Mouse (Mus musculus) embryonic facial prominence, embryonic 12.5 days (tissue): ENCODE measurements at regions not wholly inside any gene's neighbourhood (a gene's known extent, or its start where the extent isn't known, plus 50 kb on each side); places are given as distances from the start of the nearest gene placed in this dataset.
A peak's percentile ranks its signal among the peaks of the same experiment; 100 is the strongest.

Experiments used
- ATAC-seq: fragments of 200-750 bp; cut with Nextera tagmentation; 2 replicates; pipeline ENCODE4 v1.8.0; 2017; ENCODE audit not compliant: insufficient number of reproducible peaks, insufficient read depth, low FRiP score, low TSS enrichment
- H3K27ac ChIP-seq: fragments of 300-500 bp; sonication (generic); 2 replicates; pipeline ENCODE4 v1.5.1; 2016; ENCODE audit warnings: mild to moderate bottlenecking
- H3K27me3 ChIP-seq: fragments of 300-500 bp; sonication (generic); 2 replicates; pipeline ENCODE4 v1.6.1; 2016; ENCODE audit warnings: mild to moderate bottlenecking, moderate library complexity
- H3K36me3 ChIP-seq: fragments of 300-500 bp; sonication (generic); 2 replicates; pipeline ENCODE4 v1.6.1; 2016; ENCODE audit warnings: mild to moderate bottlenecking
- H3K4me1 ChIP-seq: fragments of 300-500 bp; sonication (generic); 2 replicates; pipeline ENCODE4 v1.6.1; 2016
- H3K4me2 ChIP-seq: fragments of 300-500 bp; sonication (generic); replicated peaks from 2 replicates; pipeline ENCODE4 v1.6.1; 2016; ENCODE audit warnings: mild to moderate bottlenecking, moderate library complexity
- H3K4me3 ChIP-seq: fragments of 300-500 bp; sonication (generic); 2 replicates; pipeline ENCODE4 v1.5.1; 2016; ENCODE audit warnings: mild to moderate bottlenecking
- H3K9ac ChIP-seq: fragments of 300-500 bp; sonication (generic); 2 replicates; pipeline ENCODE4 v1.6.1; 2016; ENCODE audit warnings: mild to moderate bottlenecking, moderate library complexity
- H3K9me3 ChIP-seq: fragments of 300-500 bp; sonication (generic); 2 replicates; pipeline ENCODE4 v1.6.1; 2016; ENCODE audit warnings: mild to moderate bottlenecking, moderate library complexity
- WGBS: fragments of 180-500 bp; shearing (Covaris S2); methylation state at CpG from one replicate; pipeline ENCODE4 v1.1.7; 2016; 5-methylcytosine and 5-hydroxymethylcytosine counted together

DNA sequence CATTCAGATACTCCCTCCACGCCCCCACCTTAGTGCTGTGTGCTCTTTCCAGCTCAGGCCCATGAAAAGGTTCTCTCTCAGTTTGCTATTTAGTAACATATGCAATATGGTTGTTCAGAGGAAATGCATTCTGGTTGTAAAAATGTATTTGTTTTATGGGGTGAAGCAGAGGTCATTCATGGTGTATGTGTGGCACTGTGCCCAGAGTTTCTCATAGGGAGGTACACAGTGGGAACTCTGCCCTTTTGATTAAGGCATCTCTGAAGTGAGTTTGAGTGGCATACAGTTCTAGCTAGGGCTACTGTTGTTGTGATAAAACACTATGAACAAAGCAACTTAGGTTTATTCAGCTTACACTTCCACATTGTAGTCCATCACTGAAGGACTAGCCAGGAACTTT, 121.7 kb upstream of the A230072I06Rik start:
- no peak overlapping the region for H3K9ac ChIP-seq
- WGBS, result 73% methylated on average over 1 of the region's 1 CpGs
- no peaks in the 10 kb centered on the region for H3K4me1 ChIP-seq
- H3K4me2 ChIP-seq, result no peak overlapping the region
- H3K4me3 ChIP-seq, result no peak overlapping the region
- H3K36me3 ChIP-seq, result no peaks in the 10 kb centered on the region
- no peak overlapping the region for H3K27ac ChIP-seq
- no peak for ATAC-seq
- H3K27me3 ChIP-seq, result 0 out of 2 replicates have a peak, but pooled peaks cover 9% of the 10 kb centered on the region
- no peaks in the 10 kb centered on the region for H3K9me3 ChIP-seq

GRCm38 (mm10) chr8:12158188-12158587, 120.4 kb upstream of the A230072I06Rik start:
- H3K27me3 ChIP-seq, result 0 out of 2 replicates have a peak, but pooled peaks cover 9% of the 10 kb centered on the region
- WGBS, result 82% methylated on average over 9 of the region's 9 CpGs
- no peak for ATAC-seq

GRCm38 (mm10) chr8:12162921-12163705, 115.5 kb upstream of the A230072I06Rik start:
- ATAC-seq, result no peak
- 11% methylated on average over 22 of the region's 22 CpGs for WGBS
- peak overlapping the region; percentile 16; the same call in 1 of the 2 replicates for H3K4me3 ChIP-seq

More at GRCm38 (mm10) chr8:12158188-12158587, 120.4 kb upstream of the A230072I06Rik start:
- Histone ChIP-seq H3K4me2 (no peak overlapping the region), H3K27ac (no peak overlapping the region), H3K9me3 (no peaks in the 10 kb centered on the region), H3K4me3 (no peak overlapping the region), H3K36me3 (no peaks in the 10 kb centered on the region), H3K4me1 (peaks cover 6% of the 10 kb centered on the region; the same call in 1 of the 2 replicates), H3K9ac (no peak overlapping the region)

DNA sequence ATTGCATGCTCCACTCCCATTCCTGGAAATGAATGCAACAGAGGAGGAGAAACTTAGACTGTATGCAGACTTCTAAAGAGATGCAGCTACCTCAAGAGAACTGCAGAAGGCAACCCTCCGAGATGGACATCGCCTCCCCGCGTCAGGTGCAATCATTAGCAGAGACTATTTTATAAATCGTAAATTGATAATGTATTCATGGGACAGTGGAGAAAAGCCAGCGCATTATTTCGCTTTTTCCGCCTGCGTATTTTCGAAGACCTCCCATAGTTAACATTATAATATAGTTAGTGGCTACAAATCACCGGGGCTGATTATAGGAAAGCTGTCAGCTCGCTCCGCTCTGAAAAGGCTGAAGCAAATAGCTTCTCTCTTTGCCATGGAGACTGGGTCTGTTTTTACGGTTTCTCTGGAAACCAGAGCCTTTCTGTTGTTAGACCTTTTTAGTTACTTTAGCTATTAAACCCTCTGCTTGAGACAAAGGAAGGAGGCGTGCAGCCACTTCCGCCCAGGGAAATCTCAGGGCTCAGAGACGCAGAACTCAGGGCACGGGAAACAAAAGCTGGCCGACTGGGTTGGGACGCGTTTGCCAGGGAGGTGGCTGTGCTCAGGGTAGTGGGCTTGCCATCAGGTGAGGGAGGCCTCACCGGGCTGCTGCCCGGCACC, 113.0 kb upstream of the A230072I06Rik start:
- WGBS, result 57% methylated on average over 23 of the region's 23 CpGs
- Histone ChIP-seq H3K4me1 (peaks cover 9% of the 10 kb centered on the region; the same call in 1 of the 2 replicates), H3K36me3 (no peaks in the 10 kb centered on the region), H3K27ac (no peak overlapping the region), H3K9me3 (no peaks in the 10 kb centered on the region), H3K9ac (no peak overlapping the region), H3K4me2 (no peak overlapping the region), H3K4me3 (no peak overlapping the region), H3K27me3 (0 out of 2 replicates have a peak, but pooled peaks cover 9% of the 10 kb centered on the region)
- no peak for ATAC-seq

More at GRCm38 (mm10) chr8:12162921-12163705, 115.5 kb upstream of the A230072I06Rik start:
- Histone ChIP-seq H3K4me2 (peak overlapping the region; percentile 43), H3K36me3 (no peaks in the 10 kb centered on the region), H3K9ac (0 out of 2 replicates have a peak overlapping the region, but pooled peaks have one; percentile 19), H3K4me1 (peaks cover 9% of the 10 kb centered on the region; the same call in 1 of the 2 replicates), H3K27me3 (0 out of 2 replicates have a peak, but pooled peaks cover 9% of the 10 kb centered on the region), H3K9me3 (no peaks in the 10 kb centered on the region), H3K27ac (no peak overlapping the region)

- H3K27me3 ChIP-seq, result no peaks in the 10 kb centered on the region
- 80% methylated on average over 12 of the region's 12 CpGs for WGBS
- no peak overlapping the region for H3K27ac ChIP-seq
- no peaks in the 10 kb centered on the region for H3K9me3 ChIP-seq
- no peak overlapping the region for H3K4me2 ChIP-seq
- H3K4me3 ChIP-seq, result no peak overlapping the region
- no peaks in the 10 kb centered on the region for H3K4me1 ChIP-seq
- ATAC-seq, result no peak
- no peaks in the 10 kb centered on the region for H3K36me3 ChIP-seq
- H3K9ac ChIP-seq, result no peak overlapping the region
These were observed 106.8 kb upstream of the A230072I06Rik start for GRCm38 (mm10) chr8:12171788-12172187.

- 82% methylated on average over 13 of the region's 13 CpGs for WGBS
- H3K4me3 ChIP-seq, result no peak overlapping the region
- no peaks in the 10 kb centered on the region for H3K9me3 ChIP-seq
- H3K27ac ChIP-seq, result no peak overlapping the region
- no peak overlapping the region for H3K4me2 ChIP-seq
- no peaks in the 10 kb centered on the region for H3K4me1 ChIP-seq
- no peaks in the 10 kb centered on the region for H3K27me3 ChIP-seq
- no peak overlapping the region for H3K9ac ChIP-seq
- no peak for ATAC-seq
- H3K36me3 ChIP-seq, result no peaks in the 10 kb centered on the region
These were observed 103.1 kb upstream of the A230072I06Rik start for GRCm38 (mm10) chr8:12175496-12175895.

GRCm38 (mm10) chr8:12184666-12185065, 94.0 kb upstream of the A230072I06Rik start:
- Histone ChIP-seq H3K4me2 (no peak overlapping the region), H3K9ac (no peak overlapping the region), H3K4me1 (no peaks in the 10 kb centered on the region), H3K9me3 (no peaks in the 10 kb centered on the region), H3K36me3 (no peaks in the 10 kb centered on the region), H3K27ac (no peak overlapping the region), H3K4me3 (no peak overlapping the region), H3K27me3 (0 out of 2 replicates have a peak, but pooled peaks cover 4% of the 10 kb centered on the region)
- no peak for ATAC-seq
- 84% methylated on average over 4 of the region's 4 CpGs for WGBS

DNA sequence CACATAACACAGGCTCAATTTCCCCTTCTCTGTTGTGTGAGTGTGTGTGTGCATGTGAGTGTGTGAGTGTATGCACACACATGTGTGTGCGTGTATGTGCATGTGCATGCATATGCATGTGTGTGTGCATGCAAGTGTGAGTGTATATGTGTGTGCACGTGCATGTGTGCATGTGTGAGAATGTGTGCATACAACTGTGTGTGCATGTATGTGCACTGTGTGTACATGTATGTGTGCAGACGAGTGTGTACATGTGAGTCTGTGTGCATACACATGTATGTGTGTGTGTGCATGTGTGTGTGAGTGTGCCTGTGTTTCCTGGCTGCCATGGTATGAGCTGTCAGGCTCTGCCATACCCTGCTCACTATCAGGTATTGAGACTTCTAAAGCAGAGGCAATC, 91.3 kb upstream of the A230072I06Rik start:
- no peaks in the 10 kb centered on the region for H3K4me1 ChIP-seq
- no peak overlapping the region for H3K27ac ChIP-seq
- no peak overlapping the region for H3K4me3 ChIP-seq
- no peaks in the 10 kb centered on the region for H3K36me3 ChIP-seq
- H3K27me3 ChIP-seq, result no peaks in the 10 kb centered on the region
- ATAC-seq, result no peak
- no peak overlapping the region for H3K9ac ChIP-seq
- no peak overlapping the region for H3K4me2 ChIP-seq
- no peaks in the 10 kb centered on the region for H3K9me3 ChIP-seq
- 86% methylated on average over 3 of the region's 3 CpGs for WGBS

DNA sequence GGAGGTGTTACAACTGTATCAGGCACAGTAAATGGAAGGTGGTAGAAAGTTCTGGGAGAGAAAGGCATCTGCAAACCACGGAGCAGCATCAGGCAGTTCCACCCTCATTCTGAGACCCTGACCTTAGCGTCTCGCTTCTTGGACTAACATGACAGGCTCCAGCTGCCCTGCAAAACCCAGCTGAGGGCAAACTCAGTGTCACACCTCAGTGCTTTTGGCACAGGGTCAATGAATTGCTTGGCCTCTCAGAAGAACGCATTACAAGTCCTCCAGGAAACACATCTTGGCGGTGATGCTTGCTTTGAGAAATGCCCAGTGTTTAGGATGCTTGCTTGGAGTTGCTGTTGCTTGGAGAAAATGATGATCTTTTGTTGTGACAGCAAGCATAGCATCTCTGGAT, 90.2 kb upstream of the A230072I06Rik start:
- H3K27ac ChIP-seq, result no peak overlapping the region
- 77% methylated on average over 5 of the region's 5 CpGs for WGBS
- no peaks in the 10 kb centered on the region for H3K36me3 ChIP-seq
- no peaks in the 10 kb centered on the region for H3K9me3 ChIP-seq
- H3K4me1 ChIP-seq, result no peaks in the 10 kb centered on the region
- no peaks in the 10 kb centered on the region for H3K27me3 ChIP-seq
- ATAC-seq, result no peak
- no peak overlapping the region for H3K9ac ChIP-seq
- no peak overlapping the region for H3K4me3 ChIP-seq
- H3K4me2 ChIP-seq, result no peak overlapping the region

- H3K27me3 ChIP-seq, result no peaks in the 10 kb centered on the region
- 69% methylated on average over 4 of the region's 4 CpGs for WGBS
- H3K36me3 ChIP-seq, result no peaks in the 10 kb centered on the region
- no peaks in the 10 kb centered on the region for H3K4me1 ChIP-seq
- ATAC-seq, result no peak
- H3K4me2 ChIP-seq, result no peak overlapping the region
- H3K9ac ChIP-seq, result no peak overlapping the region
- no peaks in the 10 kb centered on the region for H3K9me3 ChIP-seq
- no peak overlapping the region for H3K27ac ChIP-seq
- no peak overlapping the region for H3K4me3 ChIP-seq
These were observed 89.7 kb upstream of the A230072I06Rik start for GRCm38 (mm10) chr8:12188960-12189359.

- WGBS, result 30% methylated on average over 8 of the region's 8 CpGs
- ATAC-seq, result no peak
- H3K9ac ChIP-seq, result no peak overlapping the region
- no peaks in the 10 kb centered on the region for H3K36me3 ChIP-seq
- H3K9me3 ChIP-seq, result no peaks in the 10 kb centered on the region
- no peak overlapping the region for H3K27ac ChIP-seq
- H3K27me3 ChIP-seq, result no peaks in the 10 kb centered on the region
- H3K4me1 ChIP-seq, result no peaks in the 10 kb centered on the region
- H3K4me3 ChIP-seq, result no peak overlapping the region
- H3K4me2 ChIP-seq, result no peak overlapping the region
These were observed 86.6 kb upstream of the A230072I06Rik start for GRCm38 (mm10) chr8:12192006-12192405.

- no peak overlapping the region for H3K4me3 ChIP-seq
- no peaks in the 10 kb centered on the region for H3K27me3 ChIP-seq
- WGBS, result 70% methylated on average over 1 of the region's 1 CpGs
- no peaks in the 10 kb centered on the region for H3K9me3 ChIP-seq
- H3K4me2 ChIP-seq, result no peak overlapping the region
- H3K36me3 ChIP-seq, result no peaks in the 10 kb centered on the region
- H3K27ac ChIP-seq, result no peak overlapping the region
- no peak for ATAC-seq
- H3K4me1 ChIP-seq, result no peaks in the 10 kb centered on the region
- H3K9ac ChIP-seq, result no peak overlapping the region
These were observed 72.7 kb upstream of the A230072I06Rik start for GRCm38 (mm10) chr8:12205909-12206308.
